Mouse (Mus musculus): ENCODE data around the gene A430005L14Rik.

DNA sequence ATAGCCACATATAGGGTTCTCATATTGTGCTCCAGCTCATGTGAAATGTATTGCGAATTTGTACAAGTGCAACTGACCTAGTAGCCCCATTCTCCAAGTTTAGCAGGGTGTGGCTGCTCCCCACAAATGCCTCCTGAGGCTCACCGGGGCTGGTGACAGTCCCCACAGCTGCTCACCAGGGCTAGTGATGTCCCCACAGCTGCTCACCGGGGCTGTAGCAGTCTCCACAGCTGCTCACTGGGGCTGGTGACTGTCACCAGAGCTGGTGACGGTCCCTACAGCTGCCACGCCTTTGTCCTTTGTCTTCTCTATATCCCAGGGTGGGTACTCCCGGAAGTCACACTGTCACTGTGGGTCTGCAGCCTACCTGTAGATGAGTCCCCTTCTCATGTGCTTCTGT, 49.2 kb downstream of the A430005L14Rik start:
- TF ChIP-seq POLR2A (IDR thresholded peaks at IDR 0.05; ENCODE audit: control insufficient read depth, low read depth, low read length) (no peak), CTCF (IDR thresholded peaks at IDR 0.05; ENCODE audit: control insufficient read depth, insufficient read depth, insufficient replicate concordance, low read depth, low read length) (no peak)

Data from testis, adult 2 months (tissue).